Mouse (Mus musculus) embryonic facial prominence, embryonic 15.5 days (tissue): Measurements from ENCODE around the gene Zc3h12c. TPM values are rescaled to one million over a fixed set of nuclear protein-coding genes. Genes with fewer than 3 reads are reported as not detected.

Experiments used
- ATAC-seq: fragments of 200-750 bp; cut with Nextera tagmentation; 2 replicates; pipeline ENCODE4 v1.8.0; 2017; ENCODE audit warnings: low read depth, moderate TSS enrichment; ENCODE audit not compliant: insufficient number of reproducible peaks, low FRiP score, low TSS enrichment
- H3K27ac ChIP-seq: fragments of 300-500 bp; sonication (generic); replicated peaks from 2 replicates; pipeline ENCODE4 v1.5.1; 2015; ENCODE audit warnings: mild to moderate bottlenecking, inconsistent platforms
- H3K27me3 ChIP-seq: fragments of 300-500 bp; sonication (generic); 2 replicates; pipeline ENCODE4 v1.6.1; 2015; ENCODE audit warnings: inconsistent platforms
- H3K36me3 ChIP-seq: fragments of 300-500 bp; sonication (generic); 2 replicates; pipeline ENCODE4 v1.6.1; 2015; ENCODE audit warnings: mild to moderate bottlenecking, inconsistent platforms
- H3K4me1 ChIP-seq: fragments of 300-500 bp; sonication (generic); 2 replicates; pipeline ENCODE4 v1.6.1; 2015; ENCODE audit warnings: inconsistent platforms
- H3K4me2 ChIP-seq: fragments of 300-500 bp; sonication (generic); replicated peaks from 2 replicates; pipeline ENCODE4 v1.6.1; 2015; ENCODE audit warnings: mild to moderate bottlenecking, inconsistent platforms
- H3K4me3 ChIP-seq: fragments of 300-500 bp; sonication (generic); replicated peaks from 2 replicates; pipeline ENCODE4 v1.5.1; 2015; ENCODE audit warnings: mild to moderate bottlenecking, inconsistent platforms
- H3K9ac ChIP-seq: fragments of 300-500 bp; sonication (generic); 2 replicates; pipeline ENCODE4 v1.6.1; 2015; ENCODE audit warnings: inconsistent platforms
- H3K9me3 ChIP-seq: fragments of 300-500 bp; sonication (generic); replicated peaks from 2 replicates; pipeline ENCODE4 v1.6.1; 2016; ENCODE audit warnings: inconsistent platforms
- WGBS: fragments of 180-500 bp; shearing (Covaris S2); methylation state at CpG from one replicate; pipeline ENCODE4 v1.1.7; 2015; 5-methylcytosine and 5-hydroxymethylcytosine counted together
- polyA plus RNA-seq: library from polyadenylated mRNA; unstranded; fragments of >200 nt; fragmentation: Nextera tagmentation; extraction: Ambion mirVana; gene quantifications from 2 replicates; pipeline ENCODE4 v1.2.1, GENCODE M21; 2015

The Zc3h12c gene
- polyA plus RNA-seq, 1 experiment from 2014 or later, result 3.1 TPM

DNA sequence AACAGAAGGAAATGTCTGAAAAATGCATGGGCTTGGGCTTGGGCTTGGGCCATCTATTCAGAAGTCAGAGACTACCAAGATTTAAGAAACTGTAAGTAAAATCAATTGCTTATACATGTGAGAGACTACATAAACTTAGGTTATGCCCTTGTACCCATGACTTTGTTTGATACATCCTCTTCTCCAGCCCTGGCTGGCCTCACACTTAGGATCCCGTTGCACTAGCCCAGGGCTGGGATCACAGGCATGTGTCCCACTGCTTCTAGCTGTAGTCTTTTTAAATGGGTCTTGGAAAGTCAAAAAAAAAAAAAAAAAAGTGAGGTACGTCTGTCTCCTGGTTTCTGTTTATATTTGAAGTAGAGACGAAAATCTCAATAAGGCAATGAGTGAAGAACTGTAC is 1.3 kb downstream of the Zc3h12c start:
- H3K4me3 ChIP-seq, result peak overlapping the region; percentile 77
- 22% methylated on average over 3 of the region's 3 CpGs for WGBS
- no peaks in the 10 kb centered on the region for H3K9me3 ChIP-seq
- ATAC-seq, result no peak
- H3K4me1 ChIP-seq, result peaks cover 11% of the 10 kb centered on the region; the same call in 1 of the 2 replicates
- no peak overlapping the region for H3K9ac ChIP-seq
- H3K27ac ChIP-seq, result no peak overlapping the region
- H3K36me3 ChIP-seq, result no peaks in the 10 kb centered on the region
- H3K27me3 ChIP-seq, result no peaks in the 10 kb centered on the region
- H3K4me2 ChIP-seq, result peak overlapping the region; percentile 56

DNA sequence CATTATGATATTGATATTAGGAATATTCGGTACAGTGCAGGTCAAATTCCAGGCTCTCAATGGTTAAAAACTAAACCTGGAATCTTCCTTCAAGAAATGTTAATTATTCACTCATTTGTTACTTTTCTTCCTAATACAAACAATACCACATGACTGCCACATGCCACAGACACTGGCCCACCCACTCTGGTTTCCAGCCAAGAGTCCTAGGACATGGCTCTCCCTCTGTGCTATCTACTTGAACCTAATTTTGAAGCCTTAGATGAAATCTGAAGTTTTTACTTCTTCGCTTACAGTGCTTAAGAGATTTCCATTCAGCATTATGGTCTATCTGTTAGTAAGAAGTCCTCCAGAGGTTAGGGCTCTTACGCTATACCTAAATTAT is 2.7 kb downstream of the Zc3h12c start:
- H3K36me3 ChIP-seq, result no peaks in the 10 kb centered on the region
- H3K4me1 ChIP-seq, result peaks cover 11% of the 10 kb centered on the region; the same call in 1 of the 2 replicates
- no peak for ATAC-seq
- no peak overlapping the region for H3K9ac ChIP-seq
- no peak overlapping the region for H3K27ac ChIP-seq
- H3K4me3 ChIP-seq, result no peak overlapping the region
- H3K4me2 ChIP-seq, result no peak overlapping the region
- H3K27me3 ChIP-seq, result no peaks in the 10 kb centered on the region
- WGBS, result 91% methylated on average over 3 of the region's 3 CpGs
- no peaks in the 10 kb centered on the region for H3K9me3 ChIP-seq

- Histone ChIP-seq H3K9ac (no peak overlapping the region), H3K27ac (no peak overlapping the region), H3K4me1 (peaks cover 11% of the 10 kb centered on the region; the same call in 1 of the 2 replicates), H3K36me3 (no peaks in the 10 kb centered on the region), H3K27me3 (no peaks in the 10 kb centered on the region), H3K4me3 (no peak overlapping the region), H3K9me3 (no peaks in the 10 kb centered on the region), H3K4me2 (no peak overlapping the region)
- 85% methylated on average over 13 of the region's 13 CpGs for WGBS
- no peak for ATAC-seq
Observed at GRCm38 (mm10) chr9:52165076-52165705, 3.2 kb downstream of the Zc3h12c start.

GRCm38 (mm10) chr9:52160512-52160911 is 7.9 kb downstream of the Zc3h12c start:
- no peak overlapping the region for H3K4me3 ChIP-seq
- H3K36me3 ChIP-seq, result no peaks in the 10 kb centered on the region
- H3K4me2 ChIP-seq, result no peak overlapping the region
- 84% methylated on average over 1 of the region's 1 CpGs for WGBS
- no peaks in the 10 kb centered on the region for H3K27me3 ChIP-seq
- ATAC-seq, result no peak
- H3K9ac ChIP-seq, result no peak overlapping the region
- no peak overlapping the region for H3K27ac ChIP-seq
- no peaks in the 10 kb centered on the region for H3K4me1 ChIP-seq
- no peaks in the 10 kb centered on the region for H3K9me3 ChIP-seq

DNA sequence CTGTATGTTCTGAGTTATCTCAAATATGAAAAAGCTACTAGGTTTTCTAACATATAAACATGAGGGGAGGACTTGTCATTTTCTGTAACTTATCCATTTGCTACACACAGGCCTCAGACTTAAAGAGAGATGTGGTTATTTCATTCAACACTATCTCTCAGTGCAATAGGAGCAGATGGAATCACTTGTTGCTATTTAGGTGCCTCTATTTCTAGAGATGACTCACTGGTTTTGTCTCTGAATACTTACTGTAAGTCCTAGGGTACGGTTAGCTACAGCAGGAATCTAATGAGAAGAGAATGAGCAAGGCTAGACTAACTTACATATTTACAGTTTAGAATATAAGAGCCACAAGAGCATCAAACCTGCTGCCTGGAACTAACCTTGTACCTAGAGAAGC is 9.8 kb downstream of the Zc3h12c start:
- H3K27me3 ChIP-seq, result no peaks in the 10 kb centered on the region

GRCm38 (mm10) chr9:52155417-52155816 is 13.0 kb downstream of the Zc3h12c start:
- 76% methylated on average over 4 of the region's 4 CpGs for WGBS
- H3K27ac ChIP-seq, result no peak overlapping the region
- no peak overlapping the region for H3K4me3 ChIP-seq
- no peak for ATAC-seq
- no peaks in the 10 kb centered on the region for H3K9me3 ChIP-seq
- no peaks in the 10 kb centered on the region for H3K4me1 ChIP-seq
- H3K27me3 ChIP-seq, result no peaks in the 10 kb centered on the region
- no peak overlapping the region for H3K9ac ChIP-seq
- H3K36me3 ChIP-seq, result no peaks in the 10 kb centered on the region
- H3K4me2 ChIP-seq, result no peak overlapping the region

More for the DNA sequence above, 9.8 kb downstream of the Zc3h12c start:
- no peaks in the 10 kb centered on the region for H3K36me3 ChIP-seq
- no peak overlapping the region for H3K4me2 ChIP-seq
- 88% methylated on average over 1 of the region's 1 CpGs for WGBS
- H3K9ac ChIP-seq, result no peak overlapping the region
- ATAC-seq, result no peak
- H3K27ac ChIP-seq, result no peak overlapping the region
- no peaks in the 10 kb centered on the region for H3K9me3 ChIP-seq
- H3K4me1 ChIP-seq, result no peaks in the 10 kb centered on the region
- no peak overlapping the region for H3K4me3 ChIP-seq

DNA sequence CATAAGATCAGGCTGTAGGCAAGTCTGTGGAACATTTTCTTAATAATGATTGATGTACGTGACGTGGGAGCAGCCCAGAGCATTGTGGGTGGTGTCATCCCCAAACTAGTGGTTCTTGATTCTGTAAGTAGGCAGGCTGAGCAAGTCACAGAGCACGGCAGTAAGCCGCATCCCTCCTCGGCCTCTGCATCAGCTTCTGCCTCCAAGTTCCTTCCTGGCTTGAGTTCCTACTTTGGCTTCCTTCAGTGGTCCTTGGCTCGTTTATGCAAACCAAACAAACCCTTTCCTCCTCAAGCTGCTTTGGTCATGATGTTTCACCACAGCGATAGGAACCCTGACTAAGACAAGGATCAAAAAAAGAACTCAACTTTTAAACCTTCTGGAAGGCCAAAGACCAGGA is 14.1 kb downstream of the Zc3h12c start:
- no peak overlapping the region for H3K27ac ChIP-seq
- H3K36me3 ChIP-seq, result no peaks in the 10 kb centered on the region
- no peak overlapping the region for H3K9ac ChIP-seq
- H3K27me3 ChIP-seq, result no peaks in the 10 kb centered on the region
- H3K4me3 ChIP-seq, result no peak overlapping the region
- H3K9me3 ChIP-seq, result no peaks in the 10 kb centered on the region
- 61% methylated on average over 7 of the region's 7 CpGs for WGBS
- no peak for ATAC-seq
- H3K4me1 ChIP-seq, result peaks cover 3% of the 10 kb centered on the region
- no peak overlapping the region for H3K4me2 ChIP-seq

DNA sequence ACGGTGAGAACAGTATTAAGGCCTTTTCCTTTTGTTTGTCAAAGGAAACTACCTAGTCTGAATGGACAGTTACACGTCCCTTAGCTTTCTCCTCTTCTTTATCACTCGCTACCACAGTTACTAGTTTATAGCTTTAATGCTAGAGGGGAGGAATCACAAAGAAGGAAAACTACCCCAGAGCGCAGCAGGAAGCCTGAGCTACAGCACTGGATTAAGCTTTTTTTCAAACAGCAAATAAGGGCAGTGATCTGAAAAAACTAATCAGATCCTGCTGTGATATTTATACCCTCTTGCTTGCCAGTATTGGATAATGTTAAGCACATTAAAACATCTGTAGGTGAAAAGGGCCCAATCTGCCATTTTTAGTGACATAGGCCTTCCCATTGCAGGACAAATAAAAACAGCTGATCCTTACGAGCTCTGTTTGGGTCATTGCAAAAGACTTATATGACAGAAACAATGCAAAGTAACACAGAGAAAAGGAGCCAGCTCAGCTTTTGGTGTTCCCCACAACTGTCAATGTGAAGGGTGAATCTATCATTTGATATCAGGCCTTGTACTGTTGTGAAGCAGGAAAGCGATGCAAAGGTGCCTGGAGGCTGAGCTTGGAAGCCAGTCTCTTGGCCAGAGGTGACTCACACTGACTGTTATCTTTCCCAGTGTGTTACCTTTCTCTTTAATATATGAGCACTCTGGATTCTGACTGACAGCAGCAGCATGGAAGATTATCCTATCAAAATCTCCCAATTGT is 16.1 kb downstream of the Zc3h12c start:
- Histone ChIP-seq H3K9ac (no peak overlapping the region), H3K4me2 (no peak overlapping the region), H3K27ac (no peak overlapping the region), H3K27me3 (no peaks in the 10 kb centered on the region), H3K4me3 (no peak overlapping the region), H3K9me3 (no peaks in the 10 kb centered on the region), H3K4me1 (peaks cover 9% of the 10 kb centered on the region), H3K36me3 (no peaks in the 10 kb centered on the region)
- WGBS, result 72% methylated on average over 6 of the region's 6 CpGs
- ATAC-seq, result no peak

DNA sequence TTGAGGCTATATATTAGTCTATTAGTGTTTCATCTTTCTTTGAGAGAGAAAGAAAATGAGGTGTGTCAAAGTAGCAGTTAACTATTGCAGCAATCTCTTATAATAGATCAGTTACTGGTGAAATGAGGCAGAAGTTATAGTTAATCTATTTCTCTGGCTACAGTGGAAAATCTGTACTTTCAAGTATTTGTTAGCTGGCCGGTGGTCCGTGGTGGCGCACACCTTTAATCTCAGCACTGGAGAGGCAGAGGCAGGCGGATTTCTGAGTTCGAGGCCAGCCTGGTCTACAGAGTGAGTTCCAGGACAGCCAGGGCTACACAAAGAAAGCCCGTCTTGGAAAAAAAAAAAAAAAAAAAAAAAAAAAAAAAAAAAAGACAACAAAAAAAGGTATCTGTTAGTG is 18.6 kb downstream of the Zc3h12c start:
- WGBS, result 84% methylated on average over 6 of the region's 6 CpGs
- Histone ChIP-seq H3K9me3 (no peaks in the 10 kb centered on the region), H3K27ac (no peak overlapping the region; the same call in 1 of the 2 replicates), H3K9ac (no peak overlapping the region), H3K4me1 (peaks cover 9% of the 10 kb centered on the region), H3K27me3 (no peaks in the 10 kb centered on the region), H3K4me2 (no peak overlapping the region), H3K4me3 (no peak overlapping the region), H3K36me3 (no peaks in the 10 kb centered on the region)
- no peak for ATAC-seq

GRCm38 (mm10) chr9:52149286-52149685 is 19.1 kb downstream of the Zc3h12c start:
- Histone ChIP-seq H3K4me2 (no peak overlapping the region), H3K27ac (peak overlapping the region; percentile 51), H3K27me3 (no peaks in the 10 kb centered on the region), H3K36me3 (no peaks in the 10 kb centered on the region), H3K9me3 (no peaks in the 10 kb centered on the region), H3K4me3 (no peak overlapping the region), H3K4me1 (peaks cover 9% of the 10 kb centered on the region), H3K9ac (no peak overlapping the region)
- WGBS, result 22% methylated on average over 4 of the region's 4 CpGs
- ATAC-seq, result peak; percentile 85

GRCm38 (mm10) chr9:52148831-52149230 is 19.5 kb downstream of the Zc3h12c start:
- no peak overlapping the region for H3K4me3 ChIP-seq
- no peak overlapping the region for H3K9ac ChIP-seq
- peaks cover 9% of the 10 kb centered on the region for H3K4me1 ChIP-seq
- no peak overlapping the region for H3K4me2 ChIP-seq
- H3K27ac ChIP-seq, result peak overlapping the region; percentile 51
- no peaks in the 10 kb centered on the region for H3K9me3 ChIP-seq
- H3K36me3 ChIP-seq, result no peaks in the 10 kb centered on the region
- no peak for ATAC-seq
- no peaks in the 10 kb centered on the region for H3K27me3 ChIP-seq
- 67% methylated on average over 4 of the region's 4 CpGs for WGBS

DNA sequence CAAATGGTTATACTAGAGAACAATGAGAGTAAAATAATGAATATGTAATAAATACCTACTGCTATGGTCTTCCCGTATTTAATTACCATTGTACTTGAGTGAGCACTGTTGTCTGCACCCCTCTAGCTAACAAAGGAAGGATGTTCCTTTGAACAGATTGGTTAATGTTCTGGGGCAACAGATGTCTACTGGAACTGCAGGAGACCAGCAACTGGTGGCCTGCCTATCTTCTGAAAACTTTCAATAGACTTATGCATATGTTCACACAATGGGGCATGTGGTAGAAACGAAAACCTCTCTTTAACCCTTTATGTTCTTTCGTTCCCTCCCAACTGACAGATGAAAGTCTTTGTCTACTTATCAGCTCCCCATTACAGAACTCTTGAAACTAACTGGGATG is 20.1 kb downstream of the Zc3h12c start:
- no peaks in the 10 kb centered on the region for H3K36me3 ChIP-seq
- ATAC-seq, result no peak
- H3K4me1 ChIP-seq, result peaks cover 9% of the 10 kb centered on the region
- WGBS, result 67% methylated on average over 3 of the region's 3 CpGs
- H3K4me2 ChIP-seq, result no peak overlapping the region
- no peak overlapping the region for H3K4me3 ChIP-seq
- H3K27me3 ChIP-seq, result no peaks in the 10 kb centered on the region
- H3K9ac ChIP-seq, result no peak overlapping the region
- H3K9me3 ChIP-seq, result no peaks in the 10 kb centered on the region
- H3K27ac ChIP-seq, result no peak overlapping the region
